Mouse (Mus musculus) lung, adult 18-20 months (tissue): Measurements from ENCODE around the gene Itsn2.
"Not testable (repeated sequence)": the region's sequence is repeated elsewhere in the genome, so short reads cannot be mapped to it uniquely, and the experiment has no call there.

Source experiments
- DNase-seq, 2 experiments: peaks; one replicate each; pipeline ENCODE4 v3.0.0; 2022; ENCODE audit warnings: mixed read lengths in 2 of 2

The Itsn2 gene

GRCm38 (mm10) chr12:4709926-4710325 lies 117.5 kb downstream of the Itsn2 start:
- no peak for DNase-seq

- no peak for DNase-seq
Measured at GRCm38 (mm10) chr12:4713361-4713760, 120.9 kb downstream of the Itsn2 start.

- DNase-seq: no peak
Measured at GRCm38 (mm10) chr12:4715606-4716005, 123.2 kb downstream of the Itsn2 start.

GRCm38 (mm10) chr12:4717417-4717816 lies 125.0 kb downstream of the Itsn2 start:
- DNase-seq: peak; percentile 26 to 35

DNA sequence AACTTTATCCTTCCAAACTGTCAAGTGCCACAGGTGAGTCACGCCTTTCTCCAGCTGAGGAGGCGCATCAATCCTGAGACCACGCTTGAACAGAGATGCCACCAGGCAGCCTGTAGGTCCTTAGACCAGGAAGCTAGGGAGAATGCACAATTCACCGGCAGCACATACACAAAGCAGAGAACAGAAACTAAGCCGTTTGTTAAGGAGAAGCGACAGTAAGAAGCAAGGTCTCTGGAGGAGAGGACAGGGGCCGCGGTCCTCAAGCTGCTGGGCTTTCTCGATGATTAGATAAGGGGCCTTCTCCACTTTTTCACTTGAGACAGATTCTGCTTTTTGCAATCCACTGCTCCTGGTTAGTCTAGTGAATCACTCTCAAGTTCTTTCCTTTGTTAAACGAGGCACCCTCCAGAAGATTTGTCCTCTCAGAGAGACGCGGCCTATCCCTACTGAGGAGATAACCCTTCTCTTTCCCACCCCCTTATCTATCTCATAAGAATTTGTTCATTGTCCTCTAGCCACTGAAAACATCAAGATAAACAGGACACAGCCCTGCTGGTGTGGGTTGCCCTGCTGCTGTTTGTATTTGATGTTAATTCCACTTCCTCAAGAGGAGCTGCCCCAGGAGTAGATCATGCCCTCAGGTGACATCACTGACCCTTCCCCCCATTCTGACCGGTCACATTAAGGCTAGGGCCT lies 126.8 kb downstream of the Itsn2 start:
- no peak for DNase-seq

- DNase-seq: no peak
Measured at GRCm38 (mm10) chr12:4719762-4720754, 127.6 kb downstream of the Itsn2 start.

GRCm38 (mm10) chr12:4729165-4729564 lies 136.7 kb downstream of the Itsn2 start:
- no peak for DNase-seq

- DNase-seq: no peak
Measured at GRCm38 (mm10) chr12:4731629-4732028, 139.2 kb downstream of the Itsn2 start.

DNA sequence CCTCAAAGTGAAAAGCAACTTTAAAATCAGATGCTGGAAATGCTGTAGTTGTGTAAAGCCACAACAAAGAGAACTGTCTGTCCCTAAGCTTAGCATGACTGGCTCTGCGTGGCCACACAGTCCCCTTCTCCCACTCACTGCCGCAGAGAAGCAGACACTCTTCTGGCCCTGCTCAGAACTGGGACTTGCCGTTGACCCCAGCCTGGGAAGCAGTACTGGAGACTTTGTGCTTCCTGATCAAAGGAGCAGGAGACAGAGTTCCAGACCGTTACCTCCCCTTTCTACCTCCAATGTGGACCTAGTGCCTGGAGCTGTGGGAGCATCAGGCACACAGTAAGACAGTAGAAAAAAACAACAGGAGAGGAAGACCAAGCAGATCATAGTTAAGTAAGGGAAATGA lies 139.9 kb downstream of the Itsn2 start:
- no peak for DNase-seq

- no peak for DNase-seq
Measured at GRCm38 (mm10) chr12:4738031-4738576, 145.7 kb downstream of the Itsn2 start, which contains the start of gene Fam228a. TSS of gene Fam228a (minus strand) at chr12:4738430.

DNA sequence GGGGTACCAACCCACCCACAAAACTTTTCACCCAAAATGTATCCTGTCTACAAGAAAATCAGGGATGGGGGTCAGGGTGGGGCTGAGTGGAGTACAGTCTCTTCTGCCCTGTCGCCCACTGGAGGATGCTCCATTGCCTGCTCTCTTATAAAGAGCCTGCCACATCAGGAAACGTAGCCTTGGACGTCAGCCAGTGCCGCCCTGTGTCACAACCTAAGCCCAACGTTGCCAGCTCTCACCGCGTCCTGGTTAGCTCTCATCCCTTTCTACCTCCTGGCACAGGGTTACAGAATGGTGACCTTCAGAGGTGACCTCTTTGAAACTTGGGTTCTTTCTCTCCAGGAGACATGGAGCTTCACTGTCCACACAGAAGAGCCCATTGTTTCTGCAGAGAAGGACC lies 148.4 kb downstream of the Itsn2 start:
- DNase-seq: no peak

GRCm38 (mm10) chr12:4742183-4742582 lies 149.7 kb downstream of the Itsn2 start:
- no peak for DNase-seq

- DNase-seq: no peak
Measured at GRCm38 (mm10) chr12:4744486-4744885, 152.0 kb downstream of the Itsn2 start.

- DNase-seq: not testable (repeated sequence)
Measured at GRCm38 (mm10) chr12:4754451-4754850, 162.0 kb downstream of the Itsn2 start.

DNA sequence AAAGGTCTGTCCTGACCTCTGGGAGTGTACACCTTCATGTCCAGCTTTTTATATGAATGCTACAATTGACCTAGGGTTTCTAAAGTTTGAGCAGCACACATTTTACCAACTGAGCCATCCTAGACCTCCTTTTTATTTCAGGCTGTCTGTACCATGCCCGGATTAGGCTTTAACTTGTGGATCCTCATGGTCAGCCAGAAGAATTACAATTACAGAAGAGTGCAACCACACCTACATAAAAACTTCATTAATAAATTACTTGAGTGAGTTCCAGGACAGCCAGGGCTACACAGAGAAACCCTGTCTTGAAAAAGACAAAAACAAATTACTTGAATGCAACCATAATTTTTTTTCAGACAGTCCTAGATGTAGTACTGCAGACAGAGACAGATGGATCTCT lies 164.6 kb downstream of the Itsn2 start:
- DNase-seq: no peak
